In the genomic region with DNA sequence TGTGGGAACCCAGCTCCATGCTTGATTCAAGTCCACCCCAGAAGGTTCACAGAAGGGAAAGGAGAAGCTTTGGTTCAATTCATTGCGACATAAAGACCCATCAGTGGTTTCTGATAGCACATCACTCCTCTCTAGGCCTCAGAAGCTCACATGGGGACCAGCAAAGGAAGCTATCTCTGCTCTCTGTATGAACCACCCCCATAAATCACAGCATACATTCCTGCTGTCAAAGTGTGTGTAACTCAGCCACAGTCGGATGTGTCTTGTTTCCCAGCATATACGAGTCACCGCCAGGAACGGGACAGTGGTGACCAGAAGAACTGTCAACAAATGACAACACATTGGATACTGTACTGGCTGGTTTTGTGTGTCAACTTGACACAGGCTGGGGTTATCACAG, we compare ENCODE assay signal across 14 mouse cellular contexts. TPM values are rescaled to one million over a fixed set of nuclear protein-coding genes. Genes with fewer than 3 reads are reported as not detected.
DNase-seq lines count a peak whose midpoint lies in the region; ATAC-seq and TF ChIP-seq lines count a peak whose summit lies in the region.
"Had no signal": no experiment of that assay in that cellular context is flagged by ENCODE, and none has a peak within 500 bp of the region (broad histone marks: within the 10 kb centered on the region; RNA-seq: fewer than 3 reads in every experiment).

No protein-coding gene starts in this region.

- no peak overlapping the region for H3K4me3 ChIP-seq in heart, postnatal 0 days (ENCODE audit: low read depth, low read length)
- H3K4me3 ChIP-seq in lung, postnatal 0 days (ENCODE audit: low read depth, low read length): no peak overlapping the region
- H3K4me3 ChIP-seq: hindbrain, embryonic 15.5 days; midbrain, embryonic 15.5 days had no signal

- no peak overlapping the region for H3K9ac ChIP-seq in heart, postnatal 0 days (replicated peaks; ENCODE audit: low read depth, low read length)
- no peak overlapping the region for H3K9ac ChIP-seq in lung, postnatal 0 days (replicated peaks; ENCODE audit: low read depth)
- H3K9ac ChIP-seq: hindbrain, embryonic 15.5 days; midbrain, embryonic 15.5 days had no signal

- no peaks in the 10 kb centered on the region for H3K27me3 ChIP-seq in heart, postnatal 0 days (ENCODE audit: control insufficient read depth, insufficient read depth, low read length)
- H3K27me3 ChIP-seq in lung, postnatal 0 days (replicated peaks; ENCODE audit: insufficient read depth, low read length): no peaks in the 10 kb centered on the region
- H3K27me3 ChIP-seq: hindbrain, embryonic 15.5 days; midbrain, embryonic 15.5 days had no signal

- intact Hi-C loops in heart, postnatal 25 days (cut with DNase I): no loop called here

- 16% methylated on average over 5 of the region's 5 CpGs for WGBS in heart, postnatal 0 days
- 31% methylated on average over 5 of the region's 5 CpGs for WGBS in lung, postnatal 0 days

- no peak for DNase-seq in heart, postnatal 0 days (ENCODE audit: low spot score)
- no peak for DNase-seq in heart, postnatal 25 days (ENCODE audit: low spot score)
- DNase-seq in lung, postnatal 0 days (ENCODE audit: low spot score): peak; percentile 55
- DNase-seq in lung, postnatal 25 days (ENCODE audit: low spot score): no peak
- peak; percentile 69 for DNase-seq in skeletal muscle tissue, adult 2 months (ENCODE audit: low read depth, low spot score)
- DNase-seq in T-cell, adult 2 months (ENCODE audit: low spot score): no peak
- no peak for DNase-seq in layer of hippocampus, adult 18-20 months (ENCODE audit: low spot score in 2 of 2)
- DNase-seq: cerebellum, postnatal 36 days; layer of hippocampus, postnatal 36 days; right cerebral cortex, postnatal 4 days had no signal

- H3K36me3 ChIP-seq in heart, postnatal 0 days (replicated peaks; ENCODE audit: control insufficient read depth, insufficient read depth, low read length): no peaks in the 10 kb centered on the region; the same call in 1 of the 2 replicates
- no peaks in the 10 kb centered on the region for H3K36me3 ChIP-seq in lung, postnatal 0 days (ENCODE audit: insufficient read depth, low read length)
- H3K36me3 ChIP-seq: hindbrain, embryonic 15.5 days; midbrain, embryonic 15.5 days had no signal

- TF ChIP-seq EP300 in heart, postnatal 0 days (IDR thresholded peaks at IDR 0.05; ENCODE audit: low read depth): no peak
- TF ChIP-seq EP300 in lung, postnatal 0 days (IDR thresholded peaks at IDR 0.05): no peak

- H3K4me1 ChIP-seq in heart, postnatal 0 days (ENCODE audit: control insufficient read depth, insufficient read depth): peaks cover 86% of the 10 kb centered on the region
- peaks cover 20% of the 10 kb centered on the region; the same call in 1 of the 2 replicates for H3K4me1 ChIP-seq in lung, postnatal 0 days (ENCODE audit: insufficient read depth, low read depth, low read length)
- H3K4me1 ChIP-seq: hindbrain, embryonic 15.5 days had no signal

- H3K27ac ChIP-seq in heart, postnatal 0 days (ENCODE audit: low read depth): peak overlapping the region; percentile 78
- H3K27ac ChIP-seq in lung, postnatal 0 days (ENCODE audit: low read length): no peak overlapping the region
- H3K27ac ChIP-seq: hindbrain, embryonic 15.5 days; midbrain, embryonic 15.5 days had no signal

- no peak overlapping the region for H3K4me2 ChIP-seq in heart, postnatal 0 days (ENCODE audit: low read depth, low read length)
- H3K4me2 ChIP-seq in lung, postnatal 0 days (replicated peaks; ENCODE audit: low read depth, low read length): no peak overlapping the region
- H3K4me2 ChIP-seq: hindbrain, embryonic 15.5 days; midbrain, embryonic 15.5 days had no signal

- ATAC-seq in heart, postnatal 0 days (ENCODE audit: insufficient read depth, low read depth): peak; percentile 43; the same call in 1 of the 2 replicates
- ATAC-seq in lung, postnatal 0 days: peak; percentile 64
- ATAC-seq in granulocyte monocyte progenitor cell, adult 5-6 weeks (replicated peaks; ENCODE audit: poor library complexity, severe bottlenecking): peak; percentile 59
- ATAC-seq: midbrain, embryonic 15.5 days had no signal

- H3K9me3 ChIP-seq in heart, postnatal 0 days (replicated peaks; ENCODE audit: control insufficient read depth, low read length): no peaks in the 10 kb centered on the region
- H3K9me3 ChIP-seq in lung, postnatal 0 days (ENCODE audit: low read length): no peaks in the 10 kb centered on the region
- H3K9me3 ChIP-seq: hindbrain, embryonic 15.5 days; midbrain, embryonic 15.5 days had no signal

- no peak for TF ChIP-seq CTCF in heart, postnatal 0 days (IDR thresholded peaks at IDR 0.05; ENCODE audit: low read depth)
- no peak for TF ChIP-seq CTCF in lung, postnatal 0 days (IDR thresholded peaks at IDR 0.05)

RNA-seq across cellular contexts. Expression of a gene that starts 47.3 kb away (rescaled TPM):
- 116 and 128 TPM in 2 replicates for total RNA-seq in heart, postnatal 0 days (2014; rRNA removed; ENCODE audit: low replicate concordance)
- 7.6 and 12.2 TPM in 2 replicates for polyA plus RNA-seq in heart, postnatal 0 days (2015; fragmentation: Nextera tagmentation; extraction: Ambion mirVana)
- 10 to 100 TPM; 28.6 to 35.5 TPM for total RNA-seq in heart, postnatal 25 days (2021)
- 5.9 and 7.4 TPM in 2 replicates for polyA plus RNA-seq in lung, postnatal 0 days (2015; fragmentation: Nextera tagmentation; extraction: Ambion mirVana)
- total RNA-seq in granulocyte monocyte progenitor cell, adult 5-6 weeks (2014; fragmentation: Nextera tagmentation): not detected in 2 replicates
- not detected in 2 replicates for total RNA-seq in granulocyte monocyte progenitor cell, adult 5-6 weeks (2017)
- 1 to 10 TPM; 7.2 to 7.3 TPM for total RNA-seq in layer of hippocampus, adult 18-20 months (2021)
- total RNA-seq: neutrophil, adult 5-6 weeks had no signal

Comparison
In these comparisons a context has a peak if more than half of its experiments do, and no peak if none do; other contexts are left out.
1. DNase-seq: peak in lung, postnatal 0 days (single experiment) and skeletal muscle tissue, adult 2 months (single experiment); none in heart, postnatal 0 days (single experiment), heart, postnatal 25 days (single experiment), lung, postnatal 25 days (single experiment), T-cell, adult 2 months (single experiment) and layer of hippocampus, adult 18-20 months (0 of 2).
2. RNA of a gene that starts 47.3 kb away (total RNA-seq): 116 to 128 TPM in heart, postnatal 0 days, 28.6 to 35.5 TPM in heart, postnatal 25 days and 7.2 to 7.3 TPM in layer of hippocampus, adult 18-20 months; not detected in granulocyte monocyte progenitor cell, adult 5-6 weeks; every median in the first group is over 4 times any median in the second.
3. Peak in every context shown above with its lines, with median percentiles within 50 percentile points of each other: ATAC-seq.